Mouse (Mus musculus): ENCODE data around the gene Dbn1. TPM values are rescaled to one million over a fixed set of nuclear protein-coding genes. Genes with fewer than 3 reads are reported as not detected.
A peak's percentile ranks its signal among the peaks of the same experiment; 100 is the strongest.

Dbn1 gene
- polyA plus RNA-seq, 1 experiment from 2014 or later = 292 TPM

- H3K36me3 ChIP-seq (ENCODE audit: control insufficient read depth, insufficient read depth, low read length) = peaks cover 11% of the 10 kb centered on the region; the same call in 1 of the 2 replicates
- 40% methylated on average over 9 of the region's 9 CpGs for WGBS
- H3K9me3 ChIP-seq (ENCODE audit: control insufficient read depth, low read length) = no peaks in the 10 kb centered on the region
- peak overlapping the region; percentile 71; the same call in 1 of the 2 replicates for H3K9ac ChIP-seq (ENCODE audit: low read length)
- peak; percentile 89 for DNase-seq (ENCODE audit: low spot score, missing footprints)
- peaks cover 71% of the 10 kb centered on the region for H3K4me1 ChIP-seq (ENCODE audit: control insufficient read depth, insufficient read depth, low read length)
- ATAC-seq (ENCODE audit: low FRiP score) = no peak
- H3K4me2 ChIP-seq = peak overlapping the region; percentile 100; the same call in 1 of the 2 replicates
- H3K27ac ChIP-seq (ENCODE audit: low read depth, low read length) = peak overlapping the region; percentile 20; the same call in 1 of the 2 replicates
- H3K27me3 ChIP-seq (ENCODE audit: control insufficient read depth, insufficient read depth, low read length) = no peaks in the 10 kb centered on the region
- no peak overlapping the region for H3K4me3 ChIP-seq (ENCODE audit: low read depth, low read length)
These were observed 17.5 kb downstream of the Dbn1 start for GRCm38 (mm10) chr13:55470372-55470771.

DNA sequence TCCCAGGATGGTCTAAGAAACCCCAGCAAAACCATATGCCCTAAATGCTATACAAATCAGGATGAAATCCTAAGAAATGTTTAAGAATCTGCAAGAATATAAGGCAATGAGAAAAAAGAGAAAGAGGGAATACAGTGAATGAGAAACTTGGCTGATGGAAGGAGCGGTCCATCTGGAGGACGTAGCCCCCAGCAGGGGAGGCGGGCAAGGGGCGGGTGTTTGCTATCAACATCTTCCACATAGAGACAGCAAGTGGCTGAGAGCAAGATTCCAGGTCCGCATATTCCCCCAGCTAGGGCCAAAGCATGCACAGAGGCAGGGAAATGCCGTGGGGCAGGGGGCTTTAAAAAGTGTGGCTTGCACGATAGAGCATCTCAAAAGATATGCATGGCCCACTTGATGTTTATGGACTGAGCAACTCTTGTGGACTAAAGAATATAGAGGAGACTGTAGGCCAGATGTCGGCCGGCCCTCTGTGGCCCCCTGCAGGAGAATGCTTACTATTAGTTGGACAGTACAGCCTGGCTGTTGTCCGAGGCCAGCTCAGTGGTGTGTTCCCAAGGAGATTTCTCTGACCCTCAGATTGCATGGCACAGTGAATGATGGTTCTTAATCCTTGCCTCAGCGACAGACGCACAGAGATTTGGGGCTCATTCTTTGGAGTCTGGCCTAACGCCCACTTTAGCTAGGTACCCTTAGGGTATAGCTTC, 18.9 kb downstream of the Dbn1 start:
- peaks cover 1% of the 10 kb centered on the region; the same call in 1 of the 2 replicates for H3K36me3 ChIP-seq (ENCODE audit: control insufficient read depth, insufficient read depth, low read length)
- H3K9me3 ChIP-seq (ENCODE audit: control insufficient read depth, low read length) = no peaks in the 10 kb centered on the region
- ATAC-seq (ENCODE audit: low FRiP score) (no peak), DNase-seq (ENCODE audit: low spot score, missing footprints) (peak; percentile 91)
- WGBS = 36% methylated on average over 13 of the region's 13 CpGs
- H3K4me3 ChIP-seq (ENCODE audit: low read depth, low read length) = no peak overlapping the region
- H3K4me1 ChIP-seq (ENCODE audit: control insufficient read depth, insufficient read depth, low read length) = peaks cover 65% of the 10 kb centered on the region
- H3K27ac ChIP-seq (ENCODE audit: low read depth, low read length) = peak overlapping the region; percentile 4; the same call in 1 of the 2 replicates
- no peak overlapping the region for H3K9ac ChIP-seq (ENCODE audit: low read length)
- H3K27me3 ChIP-seq (ENCODE audit: control insufficient read depth, insufficient read depth, low read length) = no peaks in the 10 kb centered on the region
- H3K4me2 ChIP-seq = no peak overlapping the region

- H3K4me3 ChIP-seq (ENCODE audit: low read depth, low read length) = no peak overlapping the region
- 66% methylated on average over 5 of the region's 5 CpGs for WGBS
- peak overlapping the region; percentile 54 for H3K4me2 ChIP-seq
- peaks cover 43% of the 10 kb centered on the region for H3K4me1 ChIP-seq (ENCODE audit: control insufficient read depth, insufficient read depth, low read length)
- no peaks in the 10 kb centered on the region for H3K9me3 ChIP-seq (ENCODE audit: control insufficient read depth, low read length)
- ATAC-seq (ENCODE audit: low FRiP score) (no peak), DNase-seq (ENCODE audit: low spot score, missing footprints) (peak; percentile 87)
- no peaks in the 10 kb centered on the region for H3K27me3 ChIP-seq (ENCODE audit: control insufficient read depth, insufficient read depth, low read length)
- peak overlapping the region; percentile 97 for H3K27ac ChIP-seq (ENCODE audit: low read depth, low read length)
- peak overlapping the region; percentile 87 for H3K9ac ChIP-seq (ENCODE audit: low read length)
- H3K36me3 ChIP-seq (ENCODE audit: control insufficient read depth, insufficient read depth, low read length) = peaks cover 2% of the 10 kb centered on the region; the same call in 1 of the 2 replicates
These were observed 22.0 kb downstream of the Dbn1 start for GRCm38 (mm10) chr13:55465830-55466440.

DNA sequence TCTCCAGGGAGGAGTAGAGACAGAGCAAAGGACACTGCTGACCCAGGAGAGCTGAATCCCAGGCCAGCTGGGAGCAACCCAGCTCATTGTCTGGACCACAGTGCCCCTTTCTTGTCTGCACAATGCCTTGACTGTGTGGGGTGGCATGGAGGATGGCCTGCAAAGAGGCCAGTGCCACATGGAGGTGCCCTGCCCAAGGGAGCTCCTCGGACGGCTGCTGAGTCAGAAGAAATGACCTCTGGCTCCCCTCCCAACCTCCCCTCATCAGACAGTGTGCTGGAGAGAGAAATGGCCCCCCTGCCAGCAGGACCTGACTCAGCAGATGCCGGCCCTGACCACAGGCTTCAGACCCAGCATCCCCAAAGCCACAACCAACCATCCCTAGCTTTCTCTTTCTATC, 22.7 kb downstream of the Dbn1 start:
- H3K36me3 ChIP-seq (ENCODE audit: control insufficient read depth, insufficient read depth, low read length) = peaks cover 3% of the 10 kb centered on the region; the same call in 1 of the 2 replicates
- H3K4me2 ChIP-seq = peak overlapping the region; percentile 54
- H3K9me3 ChIP-seq (ENCODE audit: control insufficient read depth, low read length) = no peaks in the 10 kb centered on the region
- H3K4me3 ChIP-seq (ENCODE audit: low read depth, low read length) = peak overlapping the region; percentile 53
- ATAC-seq (ENCODE audit: low FRiP score) (peak; percentile 47), DNase-seq (ENCODE audit: low spot score, missing footprints) (no peak)
- peaks cover 36% of the 10 kb centered on the region for H3K4me1 ChIP-seq (ENCODE audit: control insufficient read depth, insufficient read depth, low read length)
- peak overlapping the region; percentile 97 for H3K27ac ChIP-seq (ENCODE audit: low read depth, low read length)
- H3K27me3 ChIP-seq (ENCODE audit: control insufficient read depth, insufficient read depth, low read length) = no peaks in the 10 kb centered on the region
- WGBS = 0% methylated on average over 3 of the region's 3 CpGs
- H3K9ac ChIP-seq (ENCODE audit: low read length) = peak overlapping the region; percentile 87

- ATAC-seq (ENCODE audit: low FRiP score) (peak; percentile 87), DNase-seq (ENCODE audit: low spot score, missing footprints) (peak; percentile 99)
- H3K27me3 ChIP-seq (ENCODE audit: control insufficient read depth, insufficient read depth, low read length) = no peaks in the 10 kb centered on the region
- peak within 1 kb of the TSS; percentile 87 for H3K9ac ChIP-seq (ENCODE audit: low read length)
- under 1% methylated on average over 70 of the region's 84 CpGs for whole genome bisulfite sequencing
- peaks cover 7% of the 10 kb centered on the region; the same call in 1 of the 2 replicates for H3K36me3 ChIP-seq (ENCODE audit: control insufficient read depth, insufficient read depth, low read length)
- peaks cover 32% of the 10 kb centered on the region for H3K4me1 ChIP-seq (ENCODE audit: control insufficient read depth, insufficient read depth, low read length)
- H3K9me3 ChIP-seq (ENCODE audit: control insufficient read depth, low read length) = no peaks in the 10 kb centered on the region
- peak within 1 kb of the TSS; percentile 54 for H3K4me2 ChIP-seq
- peak within 1 kb of the TSS; percentile 53 for H3K4me3 ChIP-seq (ENCODE audit: low read depth, low read length)
- H3K27ac ChIP-seq (ENCODE audit: low read depth, low read length) = peak within 1 kb of the TSS; percentile 97
These were observed 23.7 kb downstream of the Dbn1 start, which contains the start of gene Prr7 for GRCm38 (mm10) chr13:55464027-55464884. Gene Prr7 (plus strand): TSS chr13:55464267.

DNA sequence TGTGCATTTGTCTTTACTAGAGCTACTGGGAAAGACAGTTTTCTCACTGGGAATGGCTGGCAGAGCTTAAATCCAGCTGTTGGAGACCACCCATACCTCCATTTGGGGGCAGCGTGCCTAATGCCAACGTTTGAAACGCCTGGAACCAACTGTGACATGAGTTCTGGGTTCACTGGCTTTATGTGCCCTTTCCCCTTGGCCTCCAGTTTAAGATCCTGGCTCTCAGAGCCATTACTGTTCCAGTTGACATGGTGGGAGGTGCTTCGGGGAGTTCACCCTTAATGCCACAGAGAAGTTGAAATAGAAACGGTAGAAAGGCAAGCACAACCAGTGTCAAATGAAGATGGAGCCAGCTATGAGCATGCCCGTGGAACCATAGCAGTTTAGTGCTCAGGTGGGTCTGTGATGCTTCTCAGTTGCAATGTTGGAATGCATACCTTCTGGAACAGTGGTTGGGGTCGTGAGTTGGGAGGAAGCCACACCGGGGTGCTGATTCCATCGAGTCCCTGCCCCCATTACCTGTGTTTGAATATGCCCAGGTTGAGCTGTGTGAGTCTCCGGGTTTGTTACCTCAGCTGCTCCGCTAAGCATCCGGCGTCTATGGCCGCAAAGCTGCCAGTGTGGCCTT, 24.4 kb downstream of the Dbn1 start:
- Histone ChIP-seq H3K36me3 (ENCODE audit: control insufficient read depth, insufficient read depth, low read length) (peaks cover 13% of the 10 kb centered on the region; the same call in 1 of the 2 replicates), H3K9me3 (ENCODE audit: control insufficient read depth, low read length) (no peaks in the 10 kb centered on the region), H3K4me3 (ENCODE audit: low read depth, low read length) (peak overlapping the region; percentile 53), H3K27me3 (ENCODE audit: control insufficient read depth, insufficient read depth, low read length) (no peaks in the 10 kb centered on the region), H3K4me2 (peak overlapping the region; percentile 54), H3K27ac (ENCODE audit: low read depth, low read length) (peak overlapping the region; percentile 97), H3K9ac (ENCODE audit: low read length) (peak overlapping the region; percentile 87), H3K4me1 (ENCODE audit: control insufficient read depth, insufficient read depth, low read length) (peaks cover 26% of the 10 kb centered on the region)
- 7% methylated on average over 14 of the region's 14 CpGs for WGBS
- ATAC-seq (ENCODE audit: low FRiP score) (no peak; the same call in 1 of the 2 replicates), DNase-seq (ENCODE audit: low spot score, missing footprints) (peak; percentile 86)

GRCm38 (mm10) chr13:55462965-55463364, 24.9 kb downstream of the Dbn1 start:
- DNase-seq (ENCODE audit: low spot score, missing footprints) (peak; percentile 86), ATAC-seq (ENCODE audit: low FRiP score) (no peak)
- Histone ChIP-seq H3K27me3 (ENCODE audit: control insufficient read depth, insufficient read depth, low read length) (no peaks in the 10 kb centered on the region), H3K4me2 (no peak overlapping the region; the same call in 1 of the 2 replicates), H3K4me1 (ENCODE audit: control insufficient read depth, insufficient read depth, low read length) (peaks cover 26% of the 10 kb centered on the region), H3K27ac (ENCODE audit: low read depth, low read length) (no peak overlapping the region), H3K9me3 (ENCODE audit: control insufficient read depth, low read length) (no peaks in the 10 kb centered on the region), H3K9ac (ENCODE audit: low read length) (no peak overlapping the region), H3K4me3 (ENCODE audit: low read depth, low read length) (no peak overlapping the region), H3K36me3 (ENCODE audit: control insufficient read depth, insufficient read depth, low read length) (peaks cover 14% of the 10 kb centered on the region; the same call in 1 of the 2 replicates)
- 45% methylated on average over 2 of the region's 2 CpGs for WGBS

- Histone ChIP-seq H3K27ac (ENCODE audit: low read depth, low read length) (no peak overlapping the region), H3K4me2 (no peak overlapping the region), H3K27me3 (ENCODE audit: control insufficient read depth, insufficient read depth, low read length) (no peaks in the 10 kb centered on the region), H3K9ac (ENCODE audit: low read length) (no peak overlapping the region), H3K4me1 (ENCODE audit: control insufficient read depth, insufficient read depth, low read length) (peaks cover 2% of the 10 kb centered on the region; the same call in 1 of the 2 replicates), H3K4me3 (ENCODE audit: low read depth, low read length) (no peak overlapping the region), H3K36me3 (ENCODE audit: control insufficient read depth, insufficient read depth, low read length) (peaks cover 32% of the 10 kb centered on the region), H3K9me3 (ENCODE audit: control insufficient read depth, low read length) (no peaks in the 10 kb centered on the region)
- ATAC-seq (ENCODE audit: low FRiP score) = no peak
- peak; percentile 65 for DNase-seq (ENCODE audit: low spot score, missing footprints)
- WGBS = 97% methylated on average over 16 of the region's 16 CpGs
These were observed 35.9 kb downstream of the Dbn1 start for GRCm38 (mm10) chr13:55451785-55452549.

All from midbrain, embryonic 11.5 days (tissue).